Mouse (Mus musculus) CH12.LX (cell line): ENCODE measurements around the gene Daam1.

Experiments used
- CTCF ChIP-seq, 2 experiments: IDR thresholded peaks in 1 of 2; conservative IDR thresholded peaks in 1 of 2; 2 replicates each; pipeline ENCODE4 v1.5.1; 2011 to 2012; ENCODE audit warnings: low read depth in 2 of 2, low read length in 2 of 2, improper control_type of control experiment in 1 of 2, inconsistent platforms in 1 of 2, mild to moderate bottlenecking in 1 of 2, moderate library complexity in 1 of 2
- E2F4 ChIP-seq: IDR thresholded peaks from 2 replicates; pipeline ENCODE4 v1.6.1; 2011; ENCODE audit warnings: low read depth, low read length, improper control_type of control experiment; ENCODE audit not compliant: insufficient replicate concordance
- EP300 ChIP-seq: IDR thresholded peaks from 2 replicates; pipeline ENCODE4 v1.6.1; 2011; ENCODE audit warnings: low read length, improper control_type of control experiment
- POLR2A ChIP-seq: IDR thresholded peaks from 2 replicates; pipeline ENCODE4 v1.6.1; 2011; ENCODE audit warnings: low read depth, mild to moderate bottlenecking, improper control_type of control experiment, low read length
- RCOR1 ChIP-seq: conservative IDR thresholded peaks from 2 replicates; pipeline ENCODE4 v1.6.1; 2012; ENCODE audit warnings: low read depth, mild to moderate bottlenecking, inconsistent platforms, low read length, improper control_type of control experiment

GRCm38 (mm10) chr12:71973577-71973976 lies 142.7 kb downstream of the Daam1 start:
- TF ChIP-seq CTCF (conservative IDR thresholded peaks at IDR 0.05 in 1 of 2, IDR thresholded peaks at IDR 0.05 in 1 of 2; ENCODE audit: low read depth in 2 of 2, low read length in 2 of 2) (no peak), EP300 (no peak), RCOR1 (no peak), E2F4 (no peak), POLR2A (no peak)
